Mouse (Mus musculus) adrenal gland, adult 8-10 months (tissue): Measurements from ENCODE around the gene Gm10722. TPM values are rescaled to one million over a fixed set of nuclear protein-coding genes. Genes with fewer than 3 reads are reported as not detected.
"Not testable (repeated sequence)": the region's sequence is repeated elsewhere in the genome, so short reads cannot be mapped to it uniquely, and the experiment has no call there.

Source experiments
- DNase-seq: peaks from one replicate; pipeline ENCODE4 v3.0.0; 2022
- total RNA-seq, 4 experiments: library from RNA; stranded (reverse); gene quantifications; 2 replicates each; pipeline ENCODE4 v1.2.4; 2022

The Gm10722 gene
- total RNA-seq: not detected

DNA sequence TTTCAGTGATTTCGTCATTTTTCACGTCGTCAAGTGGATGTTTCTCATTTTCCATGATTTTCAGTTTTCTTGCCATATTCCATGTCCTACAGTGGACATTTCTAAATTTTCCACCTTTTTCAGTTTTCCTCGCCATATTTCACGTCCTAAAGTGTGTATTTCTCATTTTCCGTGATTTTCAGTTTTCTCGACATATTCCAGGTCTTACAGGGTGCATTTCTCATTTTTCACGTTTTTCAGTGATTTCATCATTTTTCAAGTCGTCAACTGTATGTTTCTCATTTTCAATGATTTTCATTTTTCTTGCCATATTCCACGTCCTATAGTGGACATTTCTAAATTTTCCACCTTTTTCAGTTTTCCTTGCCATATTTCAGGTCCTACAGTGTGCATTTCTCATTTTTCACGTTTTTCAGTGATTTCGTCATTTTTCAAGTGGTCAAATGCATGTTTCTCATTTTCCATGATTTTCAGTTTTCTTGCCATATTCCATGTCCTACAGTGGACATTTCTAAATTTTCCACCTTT, at the start of gene Gm10722:
TSS of gene Gm10722 (plus strand) at position 478 of the 528 bp plus-strand sequence.
- DNase-seq: not testable (repeated sequence)

DNA sequence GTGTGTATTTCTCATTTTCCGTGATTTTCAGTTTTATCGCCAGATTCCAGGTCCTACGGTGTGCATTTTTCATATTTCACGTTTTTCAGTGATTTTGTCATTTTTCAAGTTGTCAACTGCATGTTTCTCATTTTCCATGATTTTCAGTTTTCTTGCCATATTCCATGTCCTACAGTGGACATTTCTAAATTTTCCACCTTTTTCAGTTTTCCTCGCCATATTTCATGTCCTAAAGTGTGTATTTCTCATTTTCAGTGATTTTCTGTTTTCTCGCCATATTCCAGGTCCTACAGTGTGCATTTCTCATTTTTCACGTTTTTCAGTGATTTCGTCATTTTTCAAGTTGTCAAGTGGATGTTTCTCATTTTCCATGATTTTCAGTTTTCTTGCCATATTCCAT, 284 bp downstream of the Gm10722 start:
- DNase-seq: not testable (repeated sequence)

DNA sequence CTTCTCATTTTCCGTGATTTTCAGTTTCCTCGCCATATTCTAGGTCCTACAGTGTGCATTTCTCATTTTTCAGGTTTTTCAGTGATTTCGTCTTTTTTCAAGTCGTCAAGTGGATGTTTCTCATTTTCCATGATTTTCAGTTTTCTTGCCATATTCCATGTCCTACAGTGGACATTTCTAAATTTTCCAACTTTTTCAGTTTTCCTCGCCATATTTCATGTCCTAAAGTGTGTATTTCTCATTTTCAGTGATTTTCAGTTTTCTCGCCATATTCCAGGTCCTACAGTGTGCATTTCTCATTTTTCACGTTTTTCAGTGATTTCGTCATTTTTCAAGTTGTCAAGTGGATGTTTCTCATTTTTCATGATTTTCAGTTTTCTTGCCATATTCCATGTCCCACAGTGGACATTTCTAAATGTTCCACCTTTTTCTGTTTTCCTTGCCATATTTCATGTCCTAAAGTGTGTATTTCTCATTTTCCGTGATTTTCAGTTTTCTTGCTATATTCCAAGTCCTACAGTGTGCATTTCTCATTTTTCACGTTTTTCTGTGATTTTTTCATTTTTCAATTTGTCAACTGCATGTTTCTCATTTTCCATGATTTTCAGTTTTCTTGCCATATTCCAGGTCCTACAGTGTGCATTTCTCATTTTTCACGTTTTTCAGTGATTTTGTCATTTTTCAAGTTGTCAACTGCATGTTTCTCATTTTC, 1.4 kb downstream of the Gm10722 start:
- DNase-seq: peak; percentile 97

DNA sequence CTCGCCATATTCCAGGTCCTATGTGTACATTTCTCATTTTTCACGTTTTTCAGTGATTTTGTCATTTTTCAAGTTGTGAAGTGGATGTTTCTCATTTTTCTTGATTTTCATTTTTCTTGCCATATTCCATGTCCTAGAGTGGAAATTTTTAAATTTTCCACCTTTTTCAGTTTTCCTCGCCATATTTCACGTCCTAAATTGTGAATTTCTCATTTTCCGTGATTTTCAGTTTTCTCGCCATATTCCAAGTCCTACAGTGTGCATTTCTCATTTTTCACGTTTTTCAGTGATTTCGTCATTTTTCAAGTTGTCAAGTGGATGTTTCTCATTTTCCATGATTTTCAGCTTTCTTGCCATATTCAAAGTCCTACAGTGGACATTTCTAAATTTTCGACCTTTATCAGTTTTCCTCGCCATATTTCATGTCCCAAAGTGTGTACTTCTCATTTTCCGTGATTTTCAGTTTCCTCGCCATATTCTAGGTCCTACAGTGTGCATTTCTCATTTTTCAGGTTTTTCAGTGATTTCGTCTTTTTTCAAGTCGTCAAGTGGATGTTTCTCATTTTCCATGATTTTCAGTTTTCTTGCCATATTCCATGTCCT, 2.2 kb downstream of the Gm10722 start, which contains the start of gene Gm11168:
TSS of gene Gm11168 (plus strand) at position 553 of the 603 bp plus-strand sequence.
- not testable (repeated sequence) for DNase-seq

DNA sequence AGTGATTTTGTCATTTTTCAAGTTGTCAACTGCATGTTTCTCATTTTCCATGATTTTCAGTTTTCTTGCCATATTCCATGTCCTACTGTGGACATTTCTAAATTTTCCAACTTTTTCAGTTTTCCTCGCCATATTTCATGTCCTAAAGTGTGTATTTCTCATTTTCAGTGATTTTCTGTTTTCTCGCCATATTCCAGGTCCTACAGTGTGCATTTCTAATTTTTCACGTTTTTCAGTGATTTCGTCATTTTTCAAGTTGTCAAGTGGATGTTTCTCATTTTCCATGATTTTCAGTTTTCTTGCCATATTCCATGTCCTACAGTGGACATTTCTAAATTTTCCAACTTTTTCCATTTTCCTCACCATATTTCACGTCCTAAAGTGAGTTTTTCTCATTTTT, 5.5 kb downstream of the Gm10722 start:
- DNase-seq: not testable (repeated sequence)

DNA sequence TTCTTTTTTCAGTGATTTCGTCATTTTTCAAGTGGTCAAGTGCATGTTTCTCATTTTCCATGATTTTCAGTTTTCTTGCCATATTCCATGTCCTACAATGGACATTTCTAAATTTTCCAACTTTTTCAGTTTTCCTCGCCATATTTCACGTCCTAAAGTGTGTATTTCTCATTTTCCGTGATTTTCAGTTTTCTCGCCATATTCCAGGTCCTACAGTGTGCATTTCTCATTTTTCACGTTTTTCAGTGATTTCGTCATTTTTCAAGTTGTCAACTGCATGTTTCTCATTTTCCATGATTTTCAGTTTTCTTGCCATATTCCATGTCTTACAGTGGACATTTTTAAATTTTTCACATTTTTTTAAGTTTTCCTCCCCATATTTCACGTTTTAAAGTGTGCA, 5.9 kb downstream of the Gm10722 start:
- peak; percentile 94 for DNase-seq

DNA sequence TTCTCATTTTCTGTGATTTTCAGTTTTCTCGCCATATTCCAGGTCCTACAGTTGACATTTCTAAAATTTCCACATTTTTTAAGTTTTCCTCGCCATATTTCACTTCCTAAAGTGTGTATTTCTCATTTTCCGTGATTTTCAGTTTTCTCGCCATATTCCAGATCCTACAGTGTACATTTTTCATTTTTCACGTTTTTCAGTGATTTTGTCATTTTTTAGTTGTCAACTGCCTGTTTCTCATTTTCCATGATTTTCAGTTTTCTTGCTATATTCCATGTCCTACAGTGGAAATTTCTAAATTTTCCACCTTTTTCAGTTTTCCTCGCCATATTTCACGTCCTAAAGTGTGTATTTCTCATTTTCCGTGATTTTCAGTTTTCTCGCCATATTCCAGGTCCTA, 6.5 kb downstream of the Gm10722 start:
- not testable (repeated sequence) for DNase-seq

DNA sequence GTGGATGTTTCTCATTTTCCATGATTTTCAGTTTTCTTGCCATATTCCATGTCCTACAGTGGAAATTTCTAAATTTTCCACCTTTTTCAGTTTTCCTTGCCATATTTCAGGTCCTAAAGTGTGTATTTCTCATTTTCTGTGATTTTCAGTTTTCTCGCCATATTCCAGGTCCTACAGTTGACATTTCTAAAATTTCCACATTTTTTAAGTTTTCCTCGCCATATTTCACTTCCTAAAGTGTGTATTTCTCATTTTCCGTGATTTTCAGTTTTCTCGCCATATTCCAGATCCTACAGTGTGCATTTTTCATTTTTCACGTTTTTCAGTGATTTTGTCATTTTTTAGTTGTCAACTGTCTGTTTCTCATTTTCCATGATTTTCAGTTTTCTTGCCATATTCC, 8.6 kb downstream of the Gm10722 start:
- DNase-seq: not testable (repeated sequence)

DNA sequence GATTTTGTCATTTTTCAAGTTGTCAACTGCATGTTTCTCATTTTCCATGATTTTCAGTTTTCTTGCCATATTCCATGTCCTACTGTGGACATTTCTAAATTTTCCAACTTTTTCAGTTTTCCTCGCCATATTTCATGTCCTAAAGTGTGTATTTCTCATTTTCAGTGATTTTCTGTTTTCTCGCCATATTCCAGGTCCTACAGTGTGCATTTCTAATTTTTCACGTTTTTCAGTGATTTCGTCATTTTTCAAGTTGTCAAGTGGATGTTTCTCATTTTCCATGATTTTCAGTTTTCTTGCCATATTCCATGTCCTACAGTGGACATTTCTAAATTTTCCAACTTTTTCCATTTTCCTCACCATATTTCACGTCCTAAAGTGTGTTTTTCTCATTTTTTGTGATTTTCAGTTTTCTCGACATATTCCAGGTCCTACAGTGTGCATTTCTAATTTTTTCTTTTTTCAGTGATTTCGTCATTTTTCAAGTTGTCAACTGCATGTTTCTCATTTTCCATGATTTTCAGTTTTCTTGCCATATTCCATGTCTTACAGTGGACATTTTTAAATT, 11.4 kb downstream of the Gm10722 start:
- not testable (repeated sequence) for DNase-seq

DNA sequence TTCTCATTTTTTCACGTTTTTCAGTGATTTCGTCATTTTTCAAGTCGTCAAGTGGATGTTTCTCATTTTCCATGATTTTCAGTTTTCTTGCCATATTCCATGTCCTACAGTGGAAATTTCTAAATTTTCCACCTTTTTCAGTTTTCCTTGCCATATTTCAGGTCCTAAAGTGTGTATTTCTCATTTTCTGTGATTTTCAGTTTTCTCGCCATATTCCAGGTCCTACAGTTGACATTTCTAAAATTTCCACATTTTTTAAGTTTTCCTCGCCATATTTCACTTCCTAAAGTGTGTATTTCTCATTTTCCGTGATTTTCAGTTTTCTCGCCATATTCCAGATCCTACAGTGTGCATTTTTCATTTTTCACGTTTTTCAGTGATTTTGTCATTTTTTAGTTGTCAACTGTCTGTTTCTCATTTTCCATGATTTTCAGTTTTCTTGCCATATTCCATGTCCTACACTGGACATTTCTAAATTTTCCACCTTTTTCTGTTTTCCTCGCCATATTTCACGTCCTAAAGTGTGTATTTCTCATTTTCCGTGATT, 12.1 kb downstream of the Gm10722 start, which contains the start of gene Gm10721:
TSS of gene Gm10721 (plus strand) at position 408 of the 547 bp plus-strand sequence.
- not testable (repeated sequence) for DNase-seq

DNA sequence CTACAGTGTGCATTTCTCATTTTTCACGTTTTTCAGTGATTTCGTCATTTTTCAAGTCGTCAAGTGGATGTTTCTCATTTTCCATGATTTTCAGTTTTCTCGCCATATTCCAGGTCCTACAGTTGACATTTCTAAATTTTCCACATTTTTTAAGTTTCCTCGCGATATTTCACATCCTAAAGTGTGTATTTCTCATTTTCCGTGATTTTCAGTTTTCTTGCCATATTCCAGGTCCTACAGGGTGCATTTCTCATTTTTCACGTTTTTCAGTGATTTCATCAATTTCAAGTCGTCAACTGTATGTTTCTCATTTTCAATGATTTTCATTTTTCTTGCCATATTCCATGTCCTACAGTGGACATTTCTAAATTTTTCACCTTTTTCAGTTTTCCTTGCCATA, 14.6 kb downstream of the Gm10722 start, which contains the start of gene Gm10720:
TSS of gene Gm10720 (plus strand) at position 301 of the 400 bp plus-strand sequence.
- DNase-seq: not testable (repeated sequence)

DNA sequence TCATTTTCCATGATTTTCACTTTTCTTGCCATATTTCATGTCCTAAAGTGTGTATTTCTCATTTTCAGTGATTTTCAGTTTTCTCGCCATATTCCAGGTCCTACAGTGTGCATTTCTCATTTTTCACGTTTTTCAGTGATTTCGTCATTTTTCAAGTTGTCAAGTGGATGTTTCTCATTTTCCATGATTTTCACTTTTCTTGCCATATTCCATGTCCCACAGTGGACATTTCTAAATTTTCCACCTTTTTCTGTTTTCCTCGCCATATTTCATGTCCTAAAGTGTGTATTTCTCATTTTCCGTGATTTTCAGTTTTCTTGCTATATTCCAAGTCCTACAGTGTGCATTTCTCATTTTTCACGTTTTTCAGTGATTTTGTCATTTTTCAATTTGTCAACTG, 15.2 kb downstream of the Gm10722 start:
- DNase-seq: not testable (repeated sequence)

DNA sequence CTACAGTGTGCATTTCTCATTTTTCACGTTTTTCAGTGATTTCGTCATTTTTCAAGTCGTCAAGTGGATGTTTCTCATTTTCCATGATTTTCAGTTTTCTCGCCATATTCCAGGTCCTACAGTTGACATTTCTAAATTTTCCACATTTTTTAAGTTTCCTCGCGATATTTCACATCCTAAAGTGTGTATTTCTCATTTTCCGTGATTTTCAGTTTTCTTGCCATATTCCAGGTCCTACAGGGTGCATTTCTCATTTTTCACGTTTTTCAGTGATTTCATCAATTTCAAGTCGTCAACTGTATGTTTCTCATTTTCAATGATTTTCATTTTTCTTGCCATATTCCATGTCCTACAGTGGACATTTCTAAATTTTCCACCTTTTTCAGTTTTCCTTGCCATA, 16.4 kb downstream of the Gm10722 start, which contains the start of gene Gm10719:
TSS of gene Gm10719 (plus strand) at position 301 of the 400 bp plus-strand sequence.
- DNase-seq: not testable (repeated sequence)

DNA sequence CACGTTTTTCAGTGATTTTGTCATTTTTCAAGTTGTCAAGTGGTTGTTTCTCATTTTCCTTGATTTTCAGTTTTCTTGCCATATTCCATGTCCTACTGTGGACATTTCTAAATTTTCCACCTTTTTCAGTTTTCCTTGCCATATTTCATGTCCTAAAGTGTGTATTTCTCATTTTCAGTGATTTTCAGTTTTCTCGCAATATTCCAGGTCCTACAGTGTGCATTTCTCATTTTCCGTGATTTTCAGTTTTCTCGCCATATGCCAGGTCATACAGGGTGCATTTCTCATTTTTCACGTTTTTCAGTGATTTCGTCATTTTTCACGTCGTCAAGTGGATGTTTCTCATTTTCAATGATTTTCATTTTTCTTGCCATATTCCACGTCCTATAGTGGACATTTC, 18.2 kb downstream of the Gm10722 start:
- DNase-seq: not testable (repeated sequence)

DNA sequence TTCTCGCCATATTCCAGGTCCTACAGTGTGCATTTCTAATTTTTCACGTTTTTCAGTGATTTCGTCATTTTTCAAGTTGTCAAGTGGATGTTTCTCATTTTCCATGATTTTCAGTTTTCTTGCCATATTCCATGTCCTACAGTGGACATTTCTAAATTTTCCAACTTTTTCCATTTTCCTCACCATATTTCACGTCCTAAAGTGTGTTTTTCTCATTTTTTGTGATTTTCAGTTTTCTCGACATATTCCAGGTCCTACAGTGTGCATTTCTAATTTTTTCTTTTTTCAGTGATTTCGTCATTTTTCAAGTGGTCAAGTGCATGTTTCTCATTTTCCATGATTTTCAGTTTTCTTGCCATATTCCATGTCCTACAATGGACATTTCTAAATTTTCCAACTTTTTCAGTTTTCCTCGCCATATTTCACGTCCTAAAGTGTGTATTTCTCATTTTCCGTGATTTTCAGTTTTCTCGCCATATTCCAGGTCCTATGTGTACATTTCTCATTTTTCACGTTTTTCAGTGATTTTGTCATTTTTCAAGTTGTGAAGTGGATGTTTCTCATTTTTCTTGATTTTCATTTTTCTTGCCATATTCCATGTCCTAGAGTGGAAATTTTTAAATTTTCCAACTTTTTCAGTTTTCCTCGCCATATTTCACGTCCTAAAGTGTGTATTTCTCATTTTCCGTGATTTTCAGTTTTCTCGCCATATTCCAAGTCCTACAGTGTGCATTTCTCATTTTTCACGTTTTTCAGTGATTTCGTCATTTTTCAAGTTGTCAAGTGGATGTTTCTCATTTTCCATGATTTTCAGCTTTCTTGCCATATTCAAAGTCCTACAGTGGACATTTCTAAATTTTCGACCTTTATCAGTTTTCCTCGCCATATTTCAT, 19.4 kb downstream of the Gm10722 start:
- DNase-seq: peak; percentile 37

DNA sequence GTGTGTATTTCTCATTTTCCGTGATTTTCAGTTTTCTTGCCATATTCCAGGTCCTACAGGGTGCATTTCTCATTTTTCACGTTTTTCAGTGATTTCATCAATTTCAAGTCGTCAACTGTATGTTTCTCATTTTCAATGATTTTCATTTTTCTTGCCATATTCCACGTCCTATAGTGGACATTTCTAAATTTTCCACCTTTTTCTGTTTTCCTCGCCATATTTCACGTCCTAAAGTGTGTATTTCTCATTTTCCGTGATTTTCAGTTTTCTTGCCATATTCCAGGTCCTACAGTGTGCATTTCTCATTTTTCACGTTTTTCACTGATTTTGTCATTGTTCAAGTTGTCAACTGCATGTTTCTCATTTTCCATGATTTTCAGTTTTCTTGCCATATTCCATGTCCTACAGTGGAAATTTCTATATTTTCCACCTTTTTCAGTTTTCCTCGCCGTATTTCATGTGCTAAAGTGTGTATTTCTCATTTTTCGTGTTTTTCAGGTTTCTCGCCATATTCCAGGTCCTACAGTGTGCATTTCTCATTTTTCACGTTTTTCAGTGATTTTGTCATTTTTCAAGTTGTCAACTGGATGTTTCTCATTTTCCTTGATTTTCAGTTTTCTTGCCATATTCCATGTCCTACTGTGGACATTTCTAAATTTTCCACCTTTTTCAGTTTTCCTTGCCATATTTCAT, 21.7 kb downstream of the Gm10722 start:
- peak; percentile 62 for DNase-seq

DNA sequence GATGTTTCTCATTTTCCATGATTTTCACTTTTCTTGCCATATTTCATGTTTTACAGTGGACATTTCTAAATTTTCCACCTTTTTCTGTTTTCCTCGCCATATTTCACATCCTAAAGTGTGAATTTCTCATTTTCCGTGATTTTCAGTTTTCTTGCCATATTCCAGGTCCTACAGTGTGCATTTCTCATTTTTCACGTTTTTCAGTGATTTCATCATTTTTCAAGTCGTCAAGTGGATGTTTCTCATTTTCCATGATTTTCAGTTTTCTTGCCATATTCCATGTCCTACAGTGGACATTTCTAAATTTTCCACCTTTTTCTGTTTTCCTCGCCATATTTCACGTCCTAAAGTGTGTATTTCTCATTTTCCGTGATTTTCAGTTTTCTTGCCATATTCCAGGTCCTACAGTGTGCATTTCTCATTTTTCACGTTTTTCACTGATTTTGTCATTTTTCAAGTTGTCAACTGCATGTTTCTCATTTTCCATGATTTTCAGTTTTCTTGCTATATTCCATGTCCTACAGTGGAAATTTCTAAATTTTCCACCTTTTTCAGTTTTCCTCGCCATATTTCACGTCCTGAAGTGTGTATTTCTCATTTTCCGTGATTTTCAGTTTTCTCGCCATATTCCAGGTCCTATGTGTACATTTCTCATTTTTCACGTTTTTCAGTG, 22.7 kb downstream of the Gm10722 start, which contains the start of gene Gm10718:
TSS of gene Gm10718 (plus strand) at position 236 of the 673 bp plus-strand sequence.
- DNase-seq: peak; percentile 10

DNA sequence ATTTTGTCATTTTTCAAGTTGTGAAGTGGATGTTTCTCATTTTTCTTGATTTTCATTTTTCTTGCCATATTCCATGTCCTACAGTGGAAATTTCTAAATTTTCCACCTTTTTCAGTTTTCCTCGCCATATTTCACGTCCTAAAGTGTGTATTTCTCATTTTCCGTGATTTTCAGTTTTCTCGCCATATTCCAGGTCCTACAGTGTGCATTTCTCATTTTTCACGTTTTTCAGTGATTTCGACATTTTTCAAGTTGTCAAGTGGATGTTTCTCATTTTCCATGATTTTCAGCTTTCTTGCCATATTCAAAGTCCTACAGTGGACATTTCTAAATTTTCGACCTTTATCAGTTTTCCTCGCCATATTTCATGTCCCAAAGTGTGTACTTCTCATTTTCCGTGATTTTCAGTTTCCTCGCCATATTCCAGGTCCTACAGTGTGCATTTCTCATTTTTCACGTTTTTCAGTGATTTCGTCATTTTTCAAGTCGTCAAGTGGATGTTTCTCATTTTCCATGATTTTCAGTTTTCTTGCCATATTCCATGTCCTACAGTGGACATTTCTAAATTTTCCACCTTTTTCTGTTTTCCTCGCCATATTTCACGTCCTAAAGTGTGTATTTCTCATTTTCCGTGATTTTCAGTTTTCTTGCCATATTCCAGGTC, 23.4 kb downstream of the Gm10722 start:
- DNase-seq: peak; percentile 94

DNA sequence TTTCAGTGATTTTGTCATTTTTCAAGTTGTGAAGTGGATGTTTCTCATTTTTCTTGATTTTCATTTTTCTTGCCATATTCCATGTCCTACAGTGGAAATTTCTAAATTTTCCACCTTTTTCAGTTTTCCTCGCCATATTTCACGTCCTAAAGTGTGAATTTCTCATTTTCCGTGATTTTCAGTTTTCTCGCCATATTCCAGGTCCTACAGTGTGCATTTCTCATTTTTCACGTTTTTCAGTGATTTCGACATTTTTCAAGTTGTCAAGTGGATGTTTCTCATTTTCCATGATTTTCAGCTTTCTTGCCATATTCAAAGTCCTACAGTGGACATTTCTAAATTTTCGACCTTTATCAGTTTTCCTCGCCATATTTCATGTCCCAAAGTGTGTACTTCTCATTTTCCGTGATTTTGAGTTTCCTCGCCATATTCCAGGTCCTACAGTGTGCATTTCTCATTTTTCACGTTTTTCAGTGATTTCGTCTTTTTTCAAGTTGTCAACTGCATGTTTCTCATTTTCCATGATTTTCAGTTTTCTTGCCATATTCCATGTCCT, 24.3 kb downstream of the Gm10722 start, which contains the start of gene Gm10717:
TSS of gene Gm10717 (plus strand) at position 506 of the 556 bp plus-strand sequence.
- DNase-seq: not testable (repeated sequence)
